Mouse (Mus musculus) thymus, postnatal 25 days (tissue): Measurements from ENCODE around the gene Ulbp1.
"Not testable (repeated sequence)": the region's sequence is repeated elsewhere in the genome, so short reads cannot be mapped to it uniquely, and the experiment has no call there.

Source experiments
- DNase-seq: peaks from one replicate; pipeline ENCODE4 v3.0.0; 2022

The Ulbp1 gene

DNA sequence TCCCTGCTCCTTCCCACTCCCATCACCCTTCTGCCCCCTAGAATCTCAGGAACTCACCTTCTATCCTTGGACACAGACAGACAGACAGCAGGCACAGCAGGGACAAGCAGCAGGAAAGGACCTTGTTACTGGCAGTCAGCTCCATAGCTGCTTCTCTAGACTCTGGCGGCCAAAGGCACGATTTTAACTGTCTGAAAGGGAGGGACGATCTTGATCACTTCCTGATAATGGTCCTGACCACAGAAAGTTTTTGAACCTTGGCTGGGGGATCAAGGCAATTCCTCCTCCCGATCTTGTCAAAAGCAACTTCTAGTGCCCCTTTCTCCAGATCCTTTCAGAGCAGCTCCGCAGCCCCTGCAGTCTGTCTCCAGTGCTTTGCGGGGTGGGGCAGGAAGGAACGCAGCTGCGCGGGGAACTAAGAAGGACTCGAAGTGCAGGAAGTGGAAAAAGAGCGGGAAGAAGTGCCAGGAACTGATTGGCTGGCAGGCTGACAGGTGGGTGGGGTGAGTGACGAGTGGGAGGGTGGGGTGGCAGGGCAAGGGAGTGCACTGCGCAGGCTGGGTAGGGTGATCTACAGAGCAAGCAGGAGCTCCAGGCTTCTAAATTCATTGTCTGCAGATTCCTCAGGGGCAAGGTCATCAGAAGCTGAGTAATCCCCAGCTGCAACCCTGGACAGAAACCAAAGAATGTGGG lies at the start of gene Ulbp1:
Gene Ulbp1, minus strand, starts transcription at position 442 of the 693 bp plus-strand sequence.
- peak; percentile 86 for DNase-seq

DNA sequence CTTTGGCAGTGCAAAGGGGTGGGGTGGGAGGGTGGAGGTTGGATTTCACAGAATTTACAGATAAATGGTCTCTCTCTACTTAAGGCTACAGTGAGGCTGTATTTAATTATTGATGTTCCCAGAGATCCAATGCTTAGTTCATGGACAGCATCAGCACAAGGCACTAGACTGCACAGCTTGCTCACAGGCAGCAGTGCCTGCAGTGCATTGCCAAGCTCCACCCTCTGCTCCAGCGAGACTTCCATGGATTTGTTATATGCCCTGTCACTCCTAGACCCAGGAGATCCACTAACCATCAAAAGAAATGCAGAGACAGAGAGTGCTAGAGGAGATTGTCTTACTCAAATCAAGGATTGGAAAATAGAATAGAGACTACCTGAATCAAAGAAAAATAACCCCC lies 24.7 kb upstream of the Ulbp1 start:
- not testable (repeated sequence) for DNase-seq

- DNase-seq, result peak; percentile 12
Observed at GRCm38 (mm10) chr10:7492384-7492783, 18.9 kb upstream of the Ulbp1 start.

DNA sequence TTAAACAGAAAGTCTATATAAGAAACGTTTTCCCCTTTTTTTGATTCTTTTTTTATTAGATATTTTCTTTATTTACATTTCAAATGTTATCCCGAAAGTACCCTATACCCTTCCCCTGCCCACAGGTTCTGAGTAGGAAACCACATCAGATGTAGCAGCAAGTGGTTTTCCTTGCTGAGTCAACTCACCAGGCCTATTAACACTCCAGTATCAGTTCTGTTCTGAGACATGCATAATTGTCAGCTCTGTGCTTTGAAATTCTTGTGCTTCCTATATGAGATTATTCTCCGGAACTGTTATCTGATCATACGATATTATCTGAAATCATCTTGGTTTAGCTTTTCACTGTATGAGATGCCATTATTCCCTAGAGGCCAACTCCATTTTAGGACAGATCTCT lies 10.2 kb upstream of the Ulbp1 start:
- DNase-seq, result no peak

GRCm38 (mm10) chr10:7474225-7474624 lies 787 bp upstream of the Ulbp1 start:
- DNase-seq, result peak; percentile 11

GRCm38 (mm10) chr10:7471664-7472063 lies 1.8 kb downstream of the Ulbp1 start:
- DNase-seq, result peak; percentile 1

- no peak for DNase-seq
Observed at GRCm38 (mm10) chr10:7470457-7470856, 3.0 kb downstream of the Ulbp1 start.

DNA sequence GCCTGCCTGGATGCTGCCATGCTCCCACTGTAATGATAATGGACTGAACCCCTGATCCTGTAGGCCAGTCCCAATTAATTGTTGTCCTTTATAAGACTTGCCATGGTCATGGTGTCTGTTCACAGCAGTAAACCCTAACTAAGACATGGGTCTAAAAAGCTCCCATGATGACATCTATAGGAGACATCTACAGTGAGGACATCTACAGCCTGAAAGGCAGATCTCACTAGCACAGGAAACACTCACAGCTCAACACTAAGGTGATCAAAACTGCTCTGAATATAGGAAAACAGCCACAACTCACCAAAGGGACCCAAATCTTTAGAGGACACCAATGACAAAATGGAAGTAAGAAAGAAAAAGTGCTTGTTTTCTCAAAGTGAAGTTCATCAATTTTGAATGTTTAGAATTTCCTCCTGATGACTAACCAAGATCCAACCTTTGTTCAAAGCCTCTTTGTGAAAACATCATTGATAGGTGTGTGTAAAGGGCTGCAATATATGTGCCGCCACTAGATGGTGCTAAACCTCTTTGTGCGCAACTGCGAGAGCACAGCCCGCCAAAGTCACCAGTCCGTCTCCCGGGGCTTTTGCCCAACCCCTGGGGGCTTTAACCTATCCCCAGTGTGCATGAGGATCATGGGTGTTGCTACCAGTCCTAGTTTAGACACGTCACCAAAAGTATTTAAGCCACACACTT lies 3.6 kb downstream of the Ulbp1 start:
- DNase-seq, result peak; percentile 73

DNA sequence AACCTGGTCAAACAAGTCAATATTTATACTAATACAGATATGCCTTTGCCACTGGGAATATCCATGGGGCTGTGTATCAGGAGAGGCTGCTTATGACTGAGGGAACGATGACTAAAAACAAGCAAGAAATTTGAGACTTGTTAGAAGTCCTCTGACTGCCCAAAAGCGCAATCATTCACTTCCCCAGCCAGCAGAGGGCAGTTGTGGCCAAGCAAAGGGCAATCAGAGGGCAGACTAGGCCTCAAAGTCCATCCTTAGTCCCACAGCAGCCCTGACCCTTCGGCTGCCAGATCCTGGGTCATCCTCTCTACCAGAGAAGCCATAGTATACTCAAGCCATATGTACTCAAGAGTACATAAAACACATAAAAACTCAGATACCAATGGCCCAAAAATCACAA lies 11.4 kb downstream of the Ulbp1 start:
- DNase-seq, result no peak

DNA sequence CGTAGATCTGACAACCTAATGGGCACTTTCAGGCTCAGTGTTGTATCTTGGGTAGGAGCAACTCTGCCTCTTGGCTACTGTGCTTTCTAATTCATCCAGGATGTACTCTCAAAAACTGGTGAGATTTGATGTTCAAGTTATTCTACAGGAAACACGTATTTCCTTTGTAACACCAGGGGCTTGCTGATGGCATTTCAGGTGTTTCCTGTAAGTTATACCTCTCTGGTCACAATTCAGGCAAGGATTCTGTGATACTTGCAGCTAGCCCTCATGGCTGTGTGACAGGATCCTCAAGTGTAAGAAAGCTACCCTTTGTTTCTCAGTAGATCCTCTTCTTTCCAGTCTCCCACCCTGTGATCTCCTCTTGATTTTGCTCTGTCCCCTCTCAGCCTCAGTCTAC lies 34.5 kb downstream of the Ulbp1 start:
- DNase-seq, result no peak

DNA sequence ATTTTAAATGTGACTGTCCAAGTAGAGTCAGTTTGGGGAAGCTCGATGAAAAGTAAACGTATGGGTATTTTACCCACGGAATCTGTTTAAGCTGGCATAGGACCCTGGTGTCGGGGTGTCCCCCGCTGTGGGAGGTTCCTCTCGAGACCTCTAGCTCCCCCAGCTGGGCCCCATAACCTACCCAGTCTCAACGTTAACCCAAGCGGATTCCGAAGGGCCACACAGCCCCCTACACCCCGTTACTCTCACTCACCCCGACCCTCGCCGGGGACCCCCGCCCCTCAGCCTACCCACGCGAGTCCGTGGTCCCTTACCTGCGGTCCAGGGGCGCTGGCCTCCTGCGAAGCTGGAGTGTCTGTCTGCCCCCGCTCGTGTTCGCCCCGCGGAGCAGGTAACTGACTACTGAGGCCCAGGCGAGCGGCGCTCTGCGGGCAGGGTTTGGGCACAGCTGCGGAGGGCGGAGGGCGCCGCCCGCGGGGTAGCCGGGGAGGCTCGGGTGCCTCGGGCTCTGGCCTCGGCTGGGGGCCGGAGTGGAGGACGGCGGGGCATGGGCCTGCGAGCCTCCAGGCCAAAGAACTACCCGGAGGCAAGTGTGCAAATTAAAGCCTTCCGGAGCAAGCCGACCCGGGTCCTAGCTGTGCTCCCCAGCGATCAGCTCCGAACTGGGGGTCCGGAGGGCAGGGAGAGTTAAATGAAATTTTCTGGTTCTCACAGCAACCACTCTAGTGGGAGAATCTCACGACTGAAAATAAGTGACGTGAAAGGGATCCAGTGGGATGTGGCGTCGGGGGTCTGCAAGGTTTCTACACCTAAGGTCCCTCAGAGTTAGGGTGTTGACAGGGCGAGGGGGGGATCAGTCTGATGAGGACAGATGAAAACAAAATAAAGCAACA lies 80.0 kb downstream of the Ulbp1 start:
- DNase-seq, result peak; percentile 42

DNA sequence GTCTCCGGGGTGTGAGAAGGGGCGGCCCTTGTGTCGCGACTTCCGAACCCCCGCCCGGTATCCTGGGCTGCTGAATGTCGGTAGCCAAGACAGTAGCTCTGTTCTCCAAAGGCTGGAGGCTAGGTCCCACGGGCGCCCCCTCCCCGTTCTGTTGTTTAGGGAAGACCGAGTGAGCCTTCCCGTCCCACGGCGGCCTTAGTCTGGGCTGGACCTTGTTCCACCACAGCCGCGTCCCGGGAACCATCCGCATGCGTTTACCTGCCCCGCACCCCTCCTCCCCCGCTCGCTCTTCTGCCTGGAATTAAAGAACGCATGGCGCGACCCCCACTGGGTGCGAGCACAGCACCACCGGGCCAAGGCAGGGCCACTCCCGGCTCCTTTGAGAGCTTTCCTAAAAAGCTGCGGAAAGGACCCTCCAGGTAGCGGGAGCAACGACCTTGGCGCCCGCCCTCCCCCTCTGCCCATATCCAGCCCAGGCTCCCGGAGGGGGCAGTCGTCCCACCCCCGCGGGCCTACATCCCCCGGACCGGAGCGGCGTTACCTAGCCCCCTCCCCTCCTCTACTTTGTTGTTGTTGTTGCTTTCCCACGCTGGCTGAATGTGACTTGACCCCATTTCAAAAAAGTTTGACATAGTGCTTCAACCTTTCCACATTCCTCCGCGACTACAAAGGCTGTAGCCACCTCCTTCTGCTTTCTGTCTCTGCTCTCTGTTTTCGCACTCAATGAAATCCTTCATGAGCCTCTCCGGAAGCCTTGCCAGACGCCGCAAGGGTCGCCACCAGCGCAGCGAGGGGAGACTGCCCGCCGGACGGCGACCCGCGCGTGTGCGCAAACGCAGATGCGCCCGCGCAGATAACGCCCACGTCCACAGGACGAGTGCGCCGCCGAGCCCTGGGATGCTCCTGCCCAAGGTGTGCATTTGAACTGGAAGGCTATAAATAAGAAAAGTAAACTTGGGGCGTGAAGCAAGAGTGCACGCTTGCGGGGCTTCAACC lies 81.2 kb downstream of the Ulbp1 start:
- peak; percentile 23 for DNase-seq

DNA sequence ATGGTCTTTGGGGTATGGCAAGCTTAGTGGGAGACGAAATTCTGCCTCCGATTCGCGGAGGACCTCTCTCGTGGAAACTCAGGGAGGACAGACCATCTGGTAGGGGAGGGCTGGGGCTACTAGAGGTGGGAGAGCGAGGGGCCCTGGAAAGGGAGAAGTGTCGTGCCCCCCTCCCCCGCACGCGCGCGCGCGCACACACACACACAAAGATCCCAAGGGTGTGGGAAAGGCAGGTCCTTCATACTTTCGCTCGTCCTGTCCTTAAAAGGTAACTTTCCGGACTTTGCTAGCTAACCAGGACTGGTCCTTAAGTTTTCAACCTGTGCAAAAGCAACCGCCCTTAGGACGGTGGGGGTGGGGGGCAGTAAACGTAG lies 81.9 kb downstream of the Ulbp1 start:
- DNase-seq, result peak; percentile 47

DNA sequence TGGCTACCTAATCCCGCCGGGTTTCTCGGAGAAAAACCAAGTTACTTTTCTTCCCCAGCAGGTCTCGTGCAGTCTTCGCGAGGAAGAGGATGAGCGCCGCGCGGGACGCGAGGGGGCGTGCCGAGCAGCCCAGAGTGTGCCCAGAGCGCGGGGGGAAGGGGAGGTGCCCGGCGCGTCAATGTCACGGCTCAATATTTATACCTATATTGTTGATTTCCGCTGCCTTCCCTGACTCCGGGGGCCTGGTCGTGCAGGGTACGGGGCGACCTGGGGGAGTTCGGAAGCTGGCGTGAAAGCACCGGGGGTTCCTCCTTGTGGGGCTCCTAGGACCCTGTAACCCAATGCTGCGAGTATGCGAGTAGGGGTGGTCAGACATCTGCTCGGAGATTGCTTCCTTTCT lies 82.3 kb downstream of the Ulbp1 start:
- peak; percentile 70 for DNase-seq
